Mouse (Mus musculus) forebrain, embryonic 14.5 days (tissue): ENCODE data around the gene Trim7. TPM values are rescaled to one million over a fixed set of nuclear protein-coding genes. Genes with fewer than 3 reads are reported as not detected.

Experiments used
- ATAC-seq: fragments of 200-750 bp; cut with Nextera tagmentation; 2 replicates; pipeline ENCODE4 v1.8.0; 2017; ENCODE audit warnings: mild to moderate bottlenecking, moderate library complexity
- DNase-seq: peaks from one replicate; pipeline ENCODE4 v3.0.0-alpha.2; 2015; ENCODE audit warnings: low spot score
- H3K27ac ChIP-seq: fragments of 300-500 bp; sonication (generic); 2 replicates; pipeline ENCODE4 v1.5.1; 2014; ENCODE audit warnings: low read depth, mild to moderate bottlenecking, control low read depth, low read length, moderate library complexity
- H3K27me3 ChIP-seq: fragments of 300-500 bp; sonication (generic); replicated peaks from 2 replicates; pipeline ENCODE4 v1.6.1; 2014; ENCODE audit warnings: low read length, control low read depth, mixed read lengths; ENCODE audit not compliant: control insufficient read depth, insufficient read depth
- H3K36me3 ChIP-seq: fragments of 300-500 bp; sonication (generic); 2 replicates; pipeline ENCODE4 v1.6.1; 2014; ENCODE audit warnings: low read length, control low read depth; ENCODE audit not compliant: control insufficient read depth, insufficient read depth
- H3K4me1 ChIP-seq: fragments of 300-500 bp; sonication (generic); 2 replicates; pipeline ENCODE4 v1.6.1; 2014; ENCODE audit warnings: antibody characterized with exemption, low read length, control low read depth; ENCODE audit not compliant: control insufficient read depth, insufficient read depth
- H3K4me2 ChIP-seq: fragments of 300-500 bp; sonication (generic); 2 replicates; pipeline ENCODE4 v1.6.1; 2014; ENCODE audit warnings: mild to moderate bottlenecking, control low read depth, low read length
- H3K4me3 ChIP-seq: fragments of 300-500 bp; sonication (generic); 2 replicates; pipeline ENCODE4 v1.5.1; 2014; ENCODE audit warnings: low read depth, low read length, control low read depth
- H3K9ac ChIP-seq: fragments of 300-500 bp; sonication (generic); 2 replicates; pipeline ENCODE4 v1.6.1; 2014; ENCODE audit warnings: mild to moderate bottlenecking, low read length, control low read depth, moderate library complexity
- H3K9me3 ChIP-seq: fragments of 300-500 bp; sonication (generic); replicated peaks from 2 replicates; pipeline ENCODE4 v1.6.1; 2016; ENCODE audit warnings: low read length, control low read depth, mixed read lengths; ENCODE audit not compliant: control insufficient read depth
- WGBS: fragments of 180-500 bp; shearing (Covaris S2); extraction: QIAGEN DNeasy Blood & Tissue Kit; methylation state at CpG from one replicate; pipeline ENCODE4 v1.1.7; 2014; 5-methylcytosine and 5-hydroxymethylcytosine counted together
- polyA plus RNA-seq: library from polyadenylated mRNA; unstranded; fragments of >200 nt; fragmentation: Nextera tagmentation; extraction: Ambion mirVana; gene quantifications from 2 replicates; pipeline ENCODE4 v1.2.1, GENCODE M21; 2014

Trim7 gene
- polyA plus RNA-seq, 1 experiment from 2014 or later: 0.61 TPM

DNA sequence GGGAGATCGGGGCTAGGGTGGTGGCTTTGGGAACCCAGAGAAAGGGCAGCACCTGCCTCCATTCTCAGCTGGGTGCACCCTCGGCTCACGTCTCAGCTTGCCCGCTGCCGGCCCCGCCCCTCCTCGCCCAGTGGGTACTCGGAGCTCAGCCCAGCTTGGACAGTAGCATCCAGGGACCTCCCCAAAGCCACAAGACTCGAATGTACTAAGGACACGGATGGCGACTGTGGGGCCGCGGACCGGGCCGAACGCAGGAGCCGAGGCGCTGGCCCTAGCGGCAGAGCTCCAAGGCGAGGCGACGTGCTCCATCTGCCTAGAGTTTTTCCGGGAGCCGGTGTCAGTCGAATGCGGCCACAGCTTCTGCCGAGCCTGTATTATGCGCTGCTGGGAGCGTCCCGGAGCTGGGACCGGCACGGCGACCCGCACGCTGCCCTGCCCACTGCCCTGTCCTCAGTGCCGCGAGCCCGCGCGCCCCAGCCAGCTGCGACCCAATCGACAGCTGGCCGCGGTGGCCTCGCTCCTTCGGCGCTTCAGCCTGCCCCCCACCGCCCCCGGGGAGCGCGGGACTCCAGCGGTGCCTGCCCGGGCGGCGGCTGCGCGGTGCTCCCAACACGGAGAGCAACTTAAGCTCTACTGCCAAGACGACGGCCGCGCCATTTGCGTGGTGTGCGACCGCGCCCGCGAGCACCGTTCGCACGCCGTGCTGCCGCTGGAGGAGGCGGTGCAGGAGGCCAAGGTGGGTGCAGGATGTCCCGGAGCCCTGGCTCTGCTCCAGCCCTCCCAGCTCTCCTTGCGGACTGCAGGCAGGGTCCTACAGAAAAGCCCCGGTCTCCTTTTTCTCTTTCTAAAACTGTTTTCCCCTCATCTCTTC, 11.6 kb downstream of the Trim7 start:
- peak overlapping the region; percentile 77 for H3K9ac ChIP-seq
- H3K4me2 ChIP-seq: peak overlapping the region; percentile 86
- H3K27me3 ChIP-seq: 0 out of 2 replicates have a peak, but pooled peaks cover 5% of the 10 kb centered on the region
- ATAC-seq (peak; percentile 21), DNase-seq (peak; percentile 65)
- peak overlapping the region; percentile 27; the same call in 1 of the 2 replicates for H3K27ac ChIP-seq
- under 1% methylated on average over 76 of the region's 77 CpGs for WGBS
- H3K4me3 ChIP-seq: peak overlapping the region; percentile 89
- H3K4me1 ChIP-seq: peaks cover 4% of the 10 kb centered on the region; the same call in 1 of the 2 replicates
- H3K9me3 ChIP-seq: no peaks in the 10 kb centered on the region
- no peaks in the 10 kb centered on the region for H3K36me3 ChIP-seq

DNA sequence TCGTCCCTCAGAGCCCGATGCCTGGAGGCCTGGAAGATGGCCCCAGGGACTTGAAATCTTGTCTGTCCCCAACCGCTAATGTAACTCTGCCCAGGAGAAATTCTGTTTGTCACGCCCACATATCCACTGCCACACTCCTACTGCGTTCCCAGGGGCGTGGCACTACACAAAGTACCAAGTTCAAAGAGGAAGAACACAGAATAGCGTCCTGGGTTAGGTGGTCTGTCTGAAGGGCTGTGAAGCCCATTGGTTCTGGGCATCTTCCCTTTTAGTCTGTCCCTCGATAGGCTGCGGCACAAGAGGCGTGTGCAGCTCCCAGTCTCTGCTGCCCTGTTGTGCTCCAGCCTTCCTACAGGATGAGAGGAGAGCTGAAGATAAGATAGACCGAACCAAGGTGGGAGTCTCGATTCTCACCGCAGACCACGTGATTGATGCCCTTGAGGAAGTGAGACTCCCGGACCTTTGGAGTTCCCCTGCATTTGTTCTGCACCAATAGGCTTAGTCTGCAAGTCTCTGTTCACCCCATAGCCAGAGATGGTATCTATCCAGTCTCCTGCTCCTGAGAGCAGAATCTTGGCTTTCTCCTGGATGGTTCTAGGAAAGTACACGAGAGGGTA, 12.3 kb downstream of the Trim7 start:
- no peaks in the 10 kb centered on the region for H3K9me3 ChIP-seq
- peak; percentile 44 for DNase-seq
- ATAC-seq: 0 out of 2 replicates have a peak, but pooled peaks have one; percentile 2
- WGBS: 2% methylated on average over 16 of the region's 16 CpGs
- H3K36me3 ChIP-seq: no peaks in the 10 kb centered on the region
- H3K27me3 ChIP-seq: 0 out of 2 replicates have a peak, but pooled peaks cover 5% of the 10 kb centered on the region
- H3K4me1 ChIP-seq: peaks cover 4% of the 10 kb centered on the region; the same call in 1 of the 2 replicates
- H3K27ac ChIP-seq: no peak overlapping the region
- H3K4me2 ChIP-seq: peak overlapping the region; percentile 86
- peak overlapping the region; percentile 89 for H3K4me3 ChIP-seq
- H3K9ac ChIP-seq: peak overlapping the region; percentile 77

- Histone ChIP-seq H3K36me3 (no peaks in the 10 kb centered on the region), H3K27me3 (0 out of 2 replicates have a peak, but pooled peaks cover 5% of the 10 kb centered on the region), H3K9ac (peak overlapping the region; percentile 77; the same call in 1 of the 2 replicates), H3K9me3 (no peaks in the 10 kb centered on the region), H3K27ac (no peak overlapping the region), H3K4me2 (peak overlapping the region; percentile 86), H3K4me3 (peak overlapping the region; percentile 89; the same call in 1 of the 2 replicates), H3K4me1 (peaks cover 4% of the 10 kb centered on the region; the same call in 1 of the 2 replicates)
- peak; percentile 24 for DNase-seq
- ATAC-seq: no peak
- whole genome bisulfite sequencing: 69% methylated on average over 10 of the region's 10 CpGs
Observed at GRCm38 (mm10) chr11:48838879-48839680, 13.1 kb downstream of the Trim7 start.

GRCm38 (mm10) chr11:48840805-48841204, 14.9 kb downstream of the Trim7 start:
- Histone ChIP-seq H3K9me3 (no peaks in the 10 kb centered on the region), H3K4me2 (no peak overlapping the region)
- ATAC-seq: no peak

DNA sequence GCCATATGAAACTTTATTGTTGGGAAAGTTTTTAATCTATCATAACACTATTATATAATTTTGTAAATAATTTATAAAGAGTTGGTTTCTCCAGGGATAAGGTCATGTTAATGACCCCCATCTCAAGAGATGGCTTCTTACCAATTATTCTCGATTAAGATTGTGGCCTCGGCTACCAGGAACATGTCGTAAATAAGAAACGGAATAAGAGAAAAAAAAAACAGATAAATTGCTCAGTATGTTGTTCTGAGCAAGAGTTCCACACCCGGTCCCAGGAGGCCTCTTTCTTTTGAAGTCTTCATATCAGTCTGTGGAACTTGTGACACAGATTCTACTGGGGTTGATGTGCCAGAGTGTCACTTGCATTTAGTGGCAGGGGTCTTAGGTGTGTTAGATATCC, 15.3 kb downstream of the Trim7 start:
- WGBS: 90% methylated on average over 5 of the region's 5 CpGs
- Histone ChIP-seq H3K4me2 (no peak overlapping the region), H3K4me3 (no peak overlapping the region), H3K9ac (no peak overlapping the region), H3K27ac (no peak overlapping the region), H3K9me3 (no peaks in the 10 kb centered on the region), H3K36me3 (no peaks in the 10 kb centered on the region), H3K4me1 (peaks cover 4% of the 10 kb centered on the region; the same call in 1 of the 2 replicates), H3K27me3 (no peaks in the 10 kb centered on the region)
- ATAC-seq (no peak), DNase-seq (no peak)

More at GRCm38 (mm10) chr11:48840805-48841204, 14.9 kb downstream of the Trim7 start:
- Histone ChIP-seq H3K9ac (no peak overlapping the region), H3K36me3 (no peaks in the 10 kb centered on the region), H3K27ac (no peak overlapping the region), H3K27me3 (no peaks in the 10 kb centered on the region), H3K4me1 (peaks cover 4% of the 10 kb centered on the region; the same call in 1 of the 2 replicates), H3K4me3 (no peak overlapping the region)
- DNase-seq: no peak

DNA sequence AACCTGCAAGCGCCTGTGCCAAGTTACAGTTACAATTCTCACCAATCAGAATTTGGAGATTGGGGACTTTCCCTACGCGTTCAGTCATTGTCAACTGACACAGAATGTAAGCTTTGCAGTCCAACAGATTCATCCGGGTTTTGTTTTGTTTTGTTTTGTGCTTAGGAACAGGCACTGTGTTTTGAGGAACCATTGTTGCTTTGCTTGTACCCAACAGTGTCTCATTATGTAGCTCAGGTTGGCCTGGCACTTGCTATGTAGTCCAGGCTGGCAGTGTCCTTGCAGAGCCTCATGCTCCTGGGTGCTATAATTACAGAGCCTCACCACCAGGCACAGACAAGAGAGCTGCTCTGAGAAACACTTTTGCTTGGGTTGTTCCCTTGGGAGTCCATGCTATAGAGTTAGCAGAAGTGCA, 16.4 kb downstream of the Trim7 start:
- WGBS: 80% methylated on average over 4 of the region's 4 CpGs
- Histone ChIP-seq H3K27ac (no peak overlapping the region), H3K4me3 (no peak overlapping the region), H3K27me3 (no peaks in the 10 kb centered on the region), H3K36me3 (no peaks in the 10 kb centered on the region), H3K9ac (no peak overlapping the region), H3K4me2 (no peak overlapping the region), H3K9me3 (no peaks in the 10 kb centered on the region), H3K4me1 (peaks cover 4% of the 10 kb centered on the region; the same call in 1 of the 2 replicates)
- ATAC-seq: no peak
- DNase-seq: no peak

DNA sequence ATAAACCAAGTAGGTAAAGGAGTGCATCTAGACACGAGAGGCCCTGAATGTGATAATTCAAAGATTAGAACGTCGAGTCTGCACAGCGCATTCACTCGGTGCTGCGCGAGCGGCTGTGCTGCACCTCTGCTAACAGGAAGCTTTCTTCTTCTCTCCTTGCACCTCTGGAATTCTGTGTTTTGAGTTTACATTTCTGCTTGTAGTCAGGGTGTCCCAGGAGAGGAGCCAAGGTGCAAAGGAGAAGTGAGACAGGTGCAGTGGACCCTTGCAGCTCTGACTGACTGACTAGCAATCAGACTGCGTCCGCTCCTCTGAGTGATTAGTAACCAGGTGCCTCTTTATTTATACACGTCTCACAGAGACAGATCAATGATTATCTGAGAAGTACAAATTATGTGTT, 17.3 kb downstream of the Trim7 start:
- 79% methylated on average over 11 of the region's 11 CpGs for WGBS
- no peak overlapping the region for H3K4me3 ChIP-seq
- ATAC-seq (no peak), DNase-seq (no peak)
- no peak overlapping the region for H3K4me2 ChIP-seq
- no peak overlapping the region for H3K27ac ChIP-seq
- H3K36me3 ChIP-seq: no peaks in the 10 kb centered on the region
- H3K9me3 ChIP-seq: no peaks in the 10 kb centered on the region
- H3K9ac ChIP-seq: no peak overlapping the region
- no peaks in the 10 kb centered on the region for H3K27me3 ChIP-seq
- H3K4me1 ChIP-seq: peaks cover 2% of the 10 kb centered on the region; the same call in 1 of the 2 replicates

GRCm38 (mm10) chr11:48844309-48844708, 18.4 kb downstream of the Trim7 start:
- no peaks in the 10 kb centered on the region for H3K9me3 ChIP-seq
- 53% methylated on average over 6 of the region's 6 CpGs for WGBS
- DNase-seq: no peak

More at GRCm38 (mm10) chr11:48844309-48844708, 18.4 kb downstream of the Trim7 start:
- Histone ChIP-seq H3K27ac (no peak overlapping the region), H3K27me3 (no peaks in the 10 kb centered on the region), H3K4me2 (no peak overlapping the region), H3K9ac (no peak overlapping the region), H3K36me3 (no peaks in the 10 kb centered on the region), H3K4me1 (no peaks in the 10 kb centered on the region), H3K4me3 (no peak overlapping the region)
- no peak for ATAC-seq
